Mouse (Mus musculus) lung, embryonic 14.5 days (tissue): ENCODE data around the gene Togaram2. TPM values are rescaled to one million over a fixed set of nuclear protein-coding genes. Genes with fewer than 3 reads are reported as not detected.

Experiments used
- ATAC-seq: fragments of 200-750 bp; cut with Nextera tagmentation; 2 replicates; pipeline ENCODE4 v1.8.0; 2017; ENCODE audit warnings: mild to moderate bottlenecking, moderate TSS enrichment, moderate library complexity; ENCODE audit not compliant: insufficient read depth
- DNase-seq: peaks from one replicate; pipeline ENCODE4 v3.0.0-alpha.2; 2015
- H3K27ac ChIP-seq: fragments of 300-500 bp; sonication (generic); 2 replicates; pipeline ENCODE4 v1.5.1; 2014; ENCODE audit warnings: low read depth, mild to moderate bottlenecking, moderate library complexity
- H3K27me3 ChIP-seq: fragments of 300-500 bp; sonication (generic); 2 replicates; pipeline ENCODE4 v1.6.1; 2014; ENCODE audit warnings: low read length, control low read depth; ENCODE audit not compliant: insufficient read depth
- H3K36me3 ChIP-seq: fragments of 300-500 bp; sonication (generic); 2 replicates; pipeline ENCODE4 v1.6.1; 2014; ENCODE audit warnings: control low read depth; ENCODE audit not compliant: insufficient read depth
- H3K4me1 ChIP-seq: fragments of 300-500 bp; sonication (generic); 2 replicates; pipeline ENCODE4 v1.6.1; 2014; ENCODE audit warnings: antibody characterized with exemption, control low read depth; ENCODE audit not compliant: insufficient read depth
- H3K4me2 ChIP-seq: fragments of 300-500 bp; sonication (generic); 2 replicates; pipeline ENCODE4 v1.6.1; 2014; ENCODE audit warnings: mild to moderate bottlenecking
- H3K4me3 ChIP-seq: fragments of 300-500 bp; sonication (generic); 2 replicates; pipeline ENCODE4 v1.5.1; 2014; ENCODE audit warnings: low read depth, low read length
- H3K9ac ChIP-seq: fragments of 300-500 bp; sonication (generic); 2 replicates; pipeline ENCODE4 v1.6.1; 2014
- H3K9me3 ChIP-seq: fragments of 300-500 bp; sonication (generic); 2 replicates; pipeline ENCODE4 v1.6.1; 2016; ENCODE audit warnings: low read depth, low read length, control low read depth
- CTCF ChIP-seq: IDR thresholded peaks from 2 replicates; pipeline ENCODE4 v1.5.1; 2016; ENCODE audit warnings: antibody characterized with exemption, low read depth
- whole genome bisulfite sequencing: fragments of 180-500 bp; shearing (Covaris S2); extraction: QIAGEN DNeasy Blood & Tissue Kit; methylation state at CpG from one replicate; pipeline ENCODE4 v1.1.7; 2014; 5-methylcytosine and 5-hydroxymethylcytosine counted together
- polyA plus RNA-seq: library from polyadenylated mRNA; unstranded; fragments of >200 nt; fragmentation: Nextera tagmentation; extraction: Ambion mirVana; gene quantifications from 2 replicates; pipeline ENCODE4 v1.2.1, GENCODE M21; 2014

Gene Togaram2
- polyA plus RNA-seq, 1 experiment from 2014 or later, result 0.51 TPM

DNA sequence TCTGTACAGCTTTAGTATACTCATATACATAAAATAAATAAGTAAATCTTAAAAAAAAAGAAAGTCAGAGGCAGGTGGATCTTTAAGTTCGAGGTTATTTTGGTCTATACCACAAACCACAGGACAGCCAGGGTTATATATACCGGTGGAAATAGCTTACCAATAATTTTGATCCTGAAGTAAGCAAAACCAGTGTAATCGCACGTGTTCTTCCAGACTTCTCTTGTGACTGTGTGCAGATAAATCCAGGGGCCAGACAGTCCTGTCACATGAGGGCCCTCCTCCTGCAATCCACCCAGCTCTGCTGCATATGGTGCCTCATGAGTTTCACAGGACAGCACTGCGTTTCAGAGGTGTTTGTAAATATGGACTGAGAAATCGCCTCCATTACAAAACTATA is 9.6 kb upstream of the Togaram2 start:
- Histone ChIP-seq H3K4me3 (no peak overlapping the region), H3K4me1 (no peaks in the 10 kb centered on the region), H3K4me2 (no peak overlapping the region), H3K36me3 (peaks cover 10% of the 10 kb centered on the region), H3K27me3 (no peaks in the 10 kb centered on the region), H3K9ac (no peak overlapping the region), H3K9me3 (no peaks in the 10 kb centered on the region), H3K27ac (no peak overlapping the region)
- ATAC-seq (no peak), DNase-seq (no peak)
- WGBS, result 70% methylated on average over 6 of the region's 6 CpGs
- TF ChIP-seq CTCF, result no peak

DNA sequence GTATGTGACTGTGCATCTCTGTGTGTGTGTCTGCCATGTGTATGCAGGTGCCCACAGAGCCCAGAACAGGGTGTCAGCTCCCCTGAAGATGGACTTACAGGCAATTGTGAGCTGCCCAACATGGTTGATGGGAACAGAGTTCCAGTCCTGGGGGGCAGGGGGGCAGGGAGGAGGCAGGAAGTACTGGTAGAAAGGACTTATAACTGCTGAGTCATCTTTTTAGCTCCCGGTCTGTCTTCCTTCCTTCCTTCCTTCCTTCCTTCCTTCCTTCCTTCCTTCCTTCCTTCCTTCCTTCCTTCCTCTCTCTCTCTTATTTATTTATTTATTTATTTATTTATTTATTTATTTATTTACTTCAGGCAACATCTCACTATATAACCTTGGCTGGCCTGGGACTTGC is 8.9 kb upstream of the Togaram2 start:
- Histone ChIP-seq H3K36me3 (0 out of 2 replicates have a peak, but pooled peaks cover 4% of the 10 kb centered on the region), H3K9ac (no peak overlapping the region), H3K4me1 (no peaks in the 10 kb centered on the region), H3K27ac (no peak overlapping the region), H3K27me3 (no peaks in the 10 kb centered on the region), H3K4me2 (no peak overlapping the region), H3K4me3 (no peak overlapping the region), H3K9me3 (no peaks in the 10 kb centered on the region)
- TF ChIP-seq CTCF, result no peak
- WGBS, result 55% methylated on average over 1 of the region's 1 CpGs
- DNase-seq (no peak), ATAC-seq (no peak)

DNA sequence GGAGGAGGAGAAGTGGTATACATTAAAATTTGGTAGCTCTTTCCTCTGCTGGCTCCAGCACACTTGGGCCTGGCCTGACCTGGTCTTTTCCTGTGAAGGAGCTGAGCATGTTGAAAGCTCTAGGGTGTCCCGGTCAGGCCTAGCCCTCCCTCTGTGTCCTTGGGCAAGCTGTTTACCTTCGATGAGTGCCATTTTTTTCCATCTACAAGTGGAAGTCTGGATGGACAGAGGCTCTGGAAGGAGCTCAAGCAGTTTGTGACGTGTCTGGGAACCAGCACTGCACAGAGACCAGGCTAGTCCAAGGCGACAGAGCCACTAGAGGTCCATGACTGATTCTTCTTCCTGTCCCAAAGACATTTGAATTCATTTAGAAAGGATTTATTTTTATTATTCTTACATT is 7.9 kb upstream of the Togaram2 start:
- DNase-seq (no peak), ATAC-seq (no peak)
- Histone ChIP-seq H3K4me2 (no peak overlapping the region), H3K27me3 (no peaks in the 10 kb centered on the region), H3K9ac (no peak overlapping the region), H3K9me3 (no peaks in the 10 kb centered on the region), H3K36me3 (no peaks in the 10 kb centered on the region), H3K27ac (no peak overlapping the region), H3K4me3 (no peak overlapping the region), H3K4me1 (no peaks in the 10 kb centered on the region)
- WGBS, result 69% methylated on average over 4 of the region's 4 CpGs
- TF ChIP-seq CTCF, result no peak

DNA sequence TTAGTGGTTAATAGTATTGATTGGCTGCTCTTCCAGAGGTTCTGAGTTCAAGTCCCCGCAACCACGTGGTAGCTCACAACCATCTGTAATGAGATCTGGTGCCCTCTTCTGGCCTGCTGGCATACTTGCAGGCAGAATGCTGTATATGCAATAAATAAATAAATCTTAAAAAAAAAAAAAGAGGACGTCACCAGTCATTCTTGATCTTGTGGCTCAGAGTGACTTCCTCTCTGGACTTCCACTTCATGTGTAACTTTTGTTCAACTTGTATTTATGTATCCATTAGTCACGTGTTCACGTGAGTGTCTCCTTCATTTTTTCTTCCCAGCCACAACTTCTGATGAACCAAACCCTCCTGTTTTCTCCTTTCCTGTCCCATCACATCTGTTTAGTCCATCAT is 3.5 kb upstream of the Togaram2 start:
- ATAC-seq, result no peak
- no peak for DNase-seq
- H3K4me3 ChIP-seq, result no peak overlapping the region
- peaks cover 19% of the 10 kb centered on the region; the same call in 1 of the 2 replicates for H3K4me1 ChIP-seq
- H3K27ac ChIP-seq, result no peak overlapping the region
- no peak; the same call in 1 of the 2 replicates for TF ChIP-seq CTCF
- H3K9ac ChIP-seq, result no peak overlapping the region
- 74% methylated on average over 5 of the region's 5 CpGs for WGBS
- no peak overlapping the region for H3K4me2 ChIP-seq
- H3K9me3 ChIP-seq, result no peaks in the 10 kb centered on the region
- H3K36me3 ChIP-seq, result no peaks in the 10 kb centered on the region
- no peaks in the 10 kb centered on the region for H3K27me3 ChIP-seq

DNA sequence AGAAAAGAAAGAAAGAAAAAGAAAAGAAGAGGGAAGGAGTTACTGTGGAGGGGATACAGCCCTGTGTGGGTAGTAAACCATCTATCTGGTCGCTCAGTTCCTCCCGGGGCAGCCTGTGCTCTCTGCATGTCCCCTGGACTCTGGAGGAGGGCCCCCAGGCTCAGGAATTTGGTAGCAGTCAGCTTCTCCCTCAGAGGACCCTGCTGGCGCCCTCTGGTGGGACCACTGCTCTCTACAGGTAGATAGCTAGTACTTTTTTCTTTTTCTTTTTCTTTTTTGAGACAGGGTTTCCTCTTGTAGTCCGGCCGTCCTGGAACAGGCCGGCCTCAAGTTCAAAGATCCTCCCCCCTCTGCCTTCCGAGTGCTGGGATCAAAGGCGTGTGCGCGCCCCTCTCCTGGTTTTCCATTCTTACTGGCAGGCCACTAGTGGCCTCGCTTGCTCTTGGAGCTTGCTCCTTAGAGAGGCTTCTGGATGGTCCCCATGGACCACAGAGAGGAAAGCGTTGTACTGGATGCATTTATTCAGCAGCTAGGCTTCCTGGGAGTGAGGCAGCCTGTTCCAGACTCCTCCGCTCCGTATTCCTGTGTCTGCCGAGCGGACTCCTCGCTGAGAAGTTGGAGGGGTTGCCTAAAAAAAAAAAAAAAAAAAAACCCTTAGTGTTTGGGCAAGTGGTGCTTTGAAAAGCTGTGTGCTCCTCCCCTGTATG is 1.1 kb upstream of the Togaram2 start:
- Histone ChIP-seq H3K27ac (no peak overlapping the region), H3K36me3 (no peaks in the 10 kb centered on the region), H3K9me3 (no peaks in the 10 kb centered on the region), H3K4me3 (no peak overlapping the region), H3K9ac (no peak overlapping the region), H3K27me3 (no peaks in the 10 kb centered on the region), H3K4me1 (peaks cover 19% of the 10 kb centered on the region; the same call in 1 of the 2 replicates), H3K4me2 (no peak overlapping the region)
- ATAC-seq, result peak; percentile 3; the same call in 1 of the 2 replicates
- 42% methylated on average over 17 of the region's 17 CpGs for WGBS
- DNase-seq, result peak; percentile 80
- peak; percentile 62 for TF ChIP-seq CTCF

DNA sequence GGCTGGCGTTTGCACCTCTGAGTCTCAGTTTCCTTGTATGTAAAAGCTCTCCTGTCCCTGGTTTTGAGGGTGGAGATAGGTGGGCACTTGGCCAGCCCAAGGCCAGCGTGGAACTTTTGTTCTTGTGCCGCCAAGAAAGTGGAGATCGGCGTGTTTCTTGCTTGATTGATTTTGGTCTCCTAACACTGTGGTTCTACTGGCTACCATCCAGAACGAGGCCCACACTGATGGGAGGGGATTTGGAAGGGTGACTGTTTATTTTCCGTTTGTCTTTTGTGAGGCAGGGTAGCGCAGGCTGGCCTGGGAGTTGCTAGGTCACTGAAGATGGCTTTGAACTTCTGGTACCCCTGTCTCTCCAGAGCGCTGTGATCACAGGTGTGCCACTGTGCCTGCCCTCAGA is 875 bp downstream of the Togaram2 start:
- peak; percentile 35; the same call in 1 of the 2 replicates for ATAC-seq
- no peaks in the 10 kb centered on the region for H3K27me3 ChIP-seq

DNA sequence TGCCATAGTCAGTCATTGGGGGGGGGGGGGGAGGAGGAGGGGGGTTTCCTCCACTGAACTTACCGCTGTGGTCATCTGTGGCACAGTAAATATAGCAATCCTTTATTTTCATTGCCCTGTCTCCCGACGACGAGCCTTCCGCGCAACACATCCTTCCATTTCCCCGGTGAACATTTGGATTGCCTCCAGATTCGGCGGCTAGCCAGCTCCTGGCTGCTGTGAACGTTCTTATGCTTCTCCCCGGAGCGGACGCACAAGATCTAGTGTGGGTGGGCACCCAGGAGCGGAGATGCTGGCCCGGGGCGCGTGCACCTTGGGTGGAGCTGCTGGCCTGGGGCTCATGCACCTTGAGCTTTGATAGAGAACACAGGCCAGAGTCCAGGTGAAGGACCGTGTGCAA is 1.8 kb downstream of the Togaram2 start:
- Histone ChIP-seq H3K27ac (no peak overlapping the region), H3K4me1 (peaks cover 19% of the 10 kb centered on the region; the same call in 1 of the 2 replicates), H3K9ac (no peak overlapping the region), H3K4me3 (no peak overlapping the region), H3K27me3 (no peaks in the 10 kb centered on the region), H3K9me3 (no peaks in the 10 kb centered on the region), H3K36me3 (no peaks in the 10 kb centered on the region), H3K4me2 (no peak overlapping the region)
- ATAC-seq (no peak), DNase-seq (peak; percentile 61)
- 64% methylated on average over 18 of the region's 18 CpGs for WGBS
- no peak for TF ChIP-seq CTCF

More for the DNA sequence above, 875 bp downstream of the Togaram2 start:
- H3K36me3 ChIP-seq, result no peaks in the 10 kb centered on the region
- no peak overlapping the region for H3K4me2 ChIP-seq
- WGBS, result 35% methylated on average over 9 of the region's 9 CpGs
- H3K9me3 ChIP-seq, result no peaks in the 10 kb centered on the region
- H3K27ac ChIP-seq, result no peak overlapping the region
- no peak overlapping the region for H3K4me3 ChIP-seq
- peaks cover 19% of the 10 kb centered on the region; the same call in 1 of the 2 replicates for H3K4me1 ChIP-seq
- H3K9ac ChIP-seq, result no peak overlapping the region
- DNase-seq, result peak; percentile 79
- TF ChIP-seq CTCF, result no peak
